Mouse (Mus musculus): ENCODE results near the gene Tmem150a.

DNA sequence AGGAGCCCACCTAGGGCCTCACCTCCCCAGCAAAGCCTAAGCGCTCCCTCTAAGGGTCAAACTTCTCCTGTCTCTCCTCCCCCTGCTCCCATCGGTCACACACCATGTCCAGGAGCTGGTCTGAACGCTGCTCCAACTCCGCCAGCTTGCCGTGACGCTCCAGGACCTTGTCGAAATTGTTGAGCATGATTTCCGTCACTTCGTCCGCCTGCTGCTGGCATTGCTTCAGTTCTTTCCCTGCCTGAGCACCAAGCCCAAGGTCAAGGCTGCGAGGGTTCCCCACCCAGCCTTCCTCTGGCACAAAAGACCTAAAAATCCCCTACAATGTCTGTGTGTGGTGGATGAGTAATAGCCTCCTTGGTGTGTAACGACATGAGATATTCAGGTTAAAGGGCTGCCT, 14.8 kb downstream of the Tmem150a start:
- TF ChIP-seq CTCF (IDR thresholded peaks at IDR 0.05; ENCODE audit: low read depth): no peak
- TF ChIP-seq EP300 (IDR thresholded peaks at IDR 0.05; ENCODE audit: low read depth): no peak

Measured in liver, postnatal 0 days (tissue).